Mouse (Mus musculus) myocyte (in vitro differentiated cells): ENCODE measurements around the gene Gimd1. TPM values are rescaled to one million over a fixed set of nuclear protein-coding genes. Genes with fewer than 3 reads are reported as not detected.

Experiments used
- H3K27me3 ChIP-seq: one replicate; pipeline ENCODE4 v1.6.1; 2011; ENCODE audit not compliant: control insufficient read depth, insufficient read depth, insufficient read length
- H3K36me3 ChIP-seq: one replicate; pipeline ENCODE4 v1.6.1; 2011; ENCODE audit not compliant: control insufficient read depth, insufficient read depth
- H3K4me2 ChIP-seq: one replicate; pipeline ENCODE4 v1.6.1; 2011; ENCODE audit warnings: low read depth, control low read depth
- H3K4me3 ChIP-seq: one replicate; pipeline ENCODE4 v1.5.1; 2011; ENCODE audit warnings: mild to moderate bottlenecking, control low read depth, moderate library complexity
- H3K79me2 ChIP-seq: one replicate; pipeline ENCODE4 v1.6.1; 2011; ENCODE audit not compliant: control insufficient read depth, insufficient read depth
- H3ac ChIP-seq: one replicate; pipeline ENCODE4 v1.6.1; 2011; ENCODE audit not compliant: control insufficient read depth, insufficient read length
- CEBPB ChIP-seq: IDR thresholded peaks from 2 replicates; pipeline ENCODE4 v1.6.1; 2011; ENCODE audit warnings: mild to moderate bottlenecking, moderate library complexity; ENCODE audit not compliant: poor library complexity, insufficient read depth, severe bottlenecking
- E2F4 ChIP-seq: IDR thresholded peaks from one replicate; pipeline ENCODE4 v1.6.1; 2011; ENCODE audit warnings: mild to moderate bottlenecking, control low read depth, moderate library complexity; ENCODE audit not compliant: insufficient read depth
- MAX ChIP-seq: IDR thresholded peaks from one replicate; pipeline ENCODE4 v1.6.1; 2011; ENCODE audit warnings: low read depth, mild to moderate bottlenecking, control low read depth
- MYOD1 ChIP-seq, 3 experiments: IDR thresholded peaks; one replicate each; pipeline ENCODE4 v1.6.1; 2011; ENCODE audit warnings: control low read depth in 2 of 3, low read depth in 2 of 3, mild to moderate bottlenecking in 2 of 3, moderate library complexity in 1 of 3; ENCODE audit not compliant: insufficient read length in 2 of 3, control insufficient read depth in 1 of 3
- MYOG ChIP-seq, 3 experiments: IDR thresholded peaks; one replicate each; pipeline ENCODE4 v1.6.1; 2011; ENCODE audit warnings: control low read depth in 2 of 3, low read depth in 2 of 3, mild to moderate bottlenecking in 2 of 3; ENCODE audit not compliant: insufficient read length in 2 of 3, control insufficient read depth in 1 of 3, insufficient read depth in 1 of 3
- POLR2A ChIP-seq: IDR thresholded peaks from one replicate; pipeline ENCODE4 v1.6.1; 2011; ENCODE audit warnings: low read depth, mild to moderate bottlenecking, control low read depth, moderate library complexity; ENCODE audit not compliant: insufficient read length
- POLR2AphosphoS2 ChIP-seq: IDR thresholded peaks from one replicate; pipeline ENCODE4 v1.6.1; 2011; ENCODE audit warnings: low read depth, control low read depth; ENCODE audit not compliant: insufficient read length
- REST ChIP-seq: IDR thresholded peaks from one replicate; pipeline ENCODE4 v1.6.1; 2011; ENCODE audit warnings: mild to moderate bottlenecking, control low read depth, moderate library complexity; ENCODE audit not compliant: insufficient read depth, insufficient read length
- SRF ChIP-seq: IDR thresholded peaks from one replicate; pipeline ENCODE4 v1.6.1; 2011; ENCODE audit warnings: low read depth; ENCODE audit not compliant: control insufficient read depth, insufficient read length
- TCF12 ChIP-seq: IDR thresholded peaks from one replicate; pipeline ENCODE4 v1.6.1; 2011; ENCODE audit warnings: mild to moderate bottlenecking, control low read depth; ENCODE audit not compliant: poor library complexity, insufficient read depth, severe bottlenecking
- TCF3 ChIP-seq: IDR thresholded peaks from one replicate; pipeline ENCODE4 v1.6.1; 2011; ENCODE audit warnings: low read depth, control low read depth; ENCODE audit not compliant: insufficient read length
- USF1 ChIP-seq: IDR thresholded peaks from one replicate; pipeline ENCODE4 v1.6.1; 2011; ENCODE audit warnings: low read depth, mild to moderate bottlenecking, control low read depth, moderate library complexity
- polyA plus RNA-seq: library from polyadenylated mRNA; unstranded; fragments of >200 nt; fragmentation: generic; extraction: Trizol; gene quantifications from one replicate; pipeline ENCODE4 v1.2.1, GENCODE M21; 2012; ENCODE audit warnings: missing spikeins

The Gimd1 gene
- not detected for polyA plus RNA-seq

DNA sequence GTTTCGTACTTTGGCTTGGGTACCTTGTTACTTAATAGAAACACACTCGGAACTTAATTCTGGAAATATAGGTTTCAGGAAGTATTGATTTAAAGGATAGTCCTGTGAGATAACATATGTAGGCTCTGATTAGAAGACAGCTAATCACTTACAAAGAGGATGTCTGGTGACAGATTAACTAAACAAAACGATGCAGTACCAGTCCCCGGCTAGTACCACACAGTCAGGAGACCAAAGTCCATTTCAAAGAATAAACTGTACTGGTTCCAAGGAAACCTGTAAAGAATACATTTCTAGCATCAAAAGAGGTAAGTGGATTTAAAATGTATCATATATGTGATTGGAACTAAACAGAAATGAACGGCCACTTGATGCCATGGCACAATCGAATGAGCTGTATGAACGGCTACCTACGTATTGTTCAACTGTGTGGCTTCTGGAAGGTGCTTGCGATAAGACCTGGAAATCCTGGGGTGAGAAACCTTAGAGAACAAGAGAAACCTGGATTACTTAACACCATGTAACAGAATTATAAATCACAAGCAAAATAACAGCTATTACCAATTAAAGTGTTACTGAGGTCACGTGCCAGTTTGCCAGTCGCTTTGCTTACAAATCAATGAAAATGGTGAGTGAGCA is at the start of gene Gimd1:
Gimd1 (plus strand) TSS at position 220 of the 639 bp plus-strand sequence.
- Histone ChIP-seq H3ac (no peak within 1 kb of the TSS), H3K4me3 (no peak within 1 kb of the TSS), H3K4me2 (no peak within 1 kb of the TSS), H3K27me3 (no peaks in the 10 kb centered on the region), H3K36me3 (no peaks in the 10 kb centered on the region), H3K79me2 (no peaks in the 10 kb centered on the region)
- TF ChIP-seq USF1 (no peak), POLR2A (no peak), MYOD1 (IDR thresholded peaks at IDR 0.05; ENCODE audit: control insufficient read depth in 1 of 3, insufficient read length in 2 of 3, low read depth in 2 of 3) (no peak), MAX (no peak), POLR2AphosphoS2 (no peak), SRF (no peak), E2F4 (no peak)

DNA sequence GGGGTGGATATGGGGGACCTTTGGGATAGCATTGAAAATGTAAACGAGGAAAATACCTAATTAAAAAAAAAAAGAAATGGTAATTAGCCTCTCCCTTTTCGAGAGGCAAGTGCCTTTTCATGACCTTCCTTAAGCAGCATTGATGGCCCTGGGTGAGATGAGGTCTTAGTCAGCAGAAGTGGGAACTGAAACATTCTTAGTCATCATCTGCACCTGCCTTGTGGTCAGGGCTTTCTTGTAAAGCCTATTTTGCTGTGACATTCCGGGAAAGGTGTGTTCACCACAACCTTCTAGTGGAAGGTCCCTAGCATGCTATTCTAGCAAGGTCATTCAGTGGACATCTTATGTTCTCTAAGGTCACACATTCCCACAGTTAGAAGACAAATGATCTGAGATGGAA is 48.4 kb upstream of the Gimd1 start:
- no peak overlapping the region for H3K4me2 ChIP-seq
- no peak for TF ChIP-seq TCF3
- no peak for TF ChIP-seq REST
- no peak for TF ChIP-seq MYOD1 (IDR thresholded peaks at IDR 0.05; ENCODE audit: control insufficient read depth in 1 of 3, insufficient read length in 2 of 3, low read depth in 2 of 3)
- no peak for TF ChIP-seq POLR2A
- TF ChIP-seq E2F4: no peak
- no peak for TF ChIP-seq MAX
- no peak for TF ChIP-seq MYOG (IDR thresholded peaks at IDR 0.05; ENCODE audit: control insufficient read depth in 1 of 3, insufficient read depth in 1 of 3, insufficient read length in 2 of 3, low read depth in 2 of 3)
- no peak for TF ChIP-seq SRF
- no peak for TF ChIP-seq POLR2AphosphoS2
- TF ChIP-seq USF1: no peak
- TF ChIP-seq CEBPB: no peak
- TF ChIP-seq TCF12: no peak
- H3K27me3 ChIP-seq: no peaks in the 10 kb centered on the region
- H3ac ChIP-seq: no peak overlapping the region
- H3K4me3 ChIP-seq: no peak overlapping the region
- no peaks in the 10 kb centered on the region for H3K36me3 ChIP-seq
- no peaks in the 10 kb centered on the region for H3K79me2 ChIP-seq

DNA sequence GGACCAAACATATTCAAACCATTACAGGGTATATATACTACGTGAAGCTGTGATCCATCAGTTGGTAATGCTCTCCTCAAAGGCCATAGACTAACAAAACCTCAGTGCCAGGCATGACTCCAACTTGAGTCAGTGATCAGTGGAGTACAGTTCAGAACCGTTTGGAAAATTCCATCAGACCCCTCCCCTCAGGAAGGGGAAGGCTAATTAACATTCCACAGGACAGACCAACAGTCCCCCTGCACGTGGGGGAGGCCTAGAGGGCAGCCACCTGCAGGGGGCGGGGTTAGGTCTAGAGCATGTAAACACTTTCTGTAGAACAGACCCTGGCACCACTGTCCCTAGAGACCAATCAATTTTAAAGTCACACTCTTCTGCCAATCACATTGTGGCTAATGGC is 47.3 kb upstream of the Gimd1 start:
- H3K4me3 ChIP-seq: no peak overlapping the region
- no peak overlapping the region for H3K4me2 ChIP-seq
- H3ac ChIP-seq: no peak overlapping the region
- no peaks in the 10 kb centered on the region for H3K79me2 ChIP-seq
- TF ChIP-seq TCF12 (no peak), MYOD1 (IDR thresholded peaks at IDR 0.05; ENCODE audit: control insufficient read depth in 1 of 3, insufficient read length in 2 of 3, low read depth in 2 of 3) (no peak), SRF (no peak), POLR2A (no peak), CEBPB (no peak), USF1 (no peak), MYOG (IDR thresholded peaks at IDR 0.05; ENCODE audit: control insufficient read depth in 1 of 3, insufficient read depth in 1 of 3, insufficient read length in 2 of 3, low read depth in 2 of 3) (no peak), MAX (no peak)
- no peaks in the 10 kb centered on the region for H3K27me3 ChIP-seq
- H3K36me3 ChIP-seq: no peaks in the 10 kb centered on the region

DNA sequence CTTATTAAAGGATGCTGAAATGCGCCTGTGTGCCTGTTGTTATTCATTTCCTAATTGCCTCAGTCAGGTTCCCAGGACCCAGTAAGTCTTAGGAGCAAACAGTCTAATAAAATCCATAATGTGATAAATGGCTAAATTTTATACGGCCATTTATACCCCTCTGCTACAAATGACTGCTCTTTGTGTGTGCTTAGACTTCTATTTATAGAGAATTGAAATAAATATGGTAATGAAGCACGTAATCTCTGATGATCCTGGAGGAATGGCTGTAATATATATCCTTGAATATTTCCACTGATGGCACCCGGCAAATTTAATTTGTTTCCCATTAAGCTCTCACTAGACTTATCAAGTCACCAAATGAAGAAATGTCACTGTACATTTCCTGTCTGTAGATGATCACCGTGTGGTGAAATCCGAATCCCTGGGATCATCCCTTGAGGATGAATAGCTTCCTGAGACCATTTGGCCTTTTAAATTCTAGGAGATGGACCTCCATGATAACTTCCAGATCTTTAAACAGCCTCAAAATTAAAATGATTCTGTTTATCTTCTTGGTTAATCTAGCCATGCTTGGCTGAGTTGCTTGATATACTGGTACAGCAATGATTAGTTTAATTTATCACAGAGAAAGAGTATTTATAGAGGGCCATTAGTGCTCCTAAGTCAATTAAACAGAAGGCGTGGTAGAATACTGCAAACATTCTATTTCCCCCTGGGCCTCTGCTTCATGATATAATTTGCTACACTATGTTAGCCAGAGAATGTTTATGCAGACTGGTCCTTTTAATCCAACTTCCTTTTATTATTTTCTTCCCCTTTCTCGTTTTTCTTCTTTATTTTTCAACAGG is 44.3 kb upstream of the Gimd1 start:
- Histone ChIP-seq H3K27me3 (no peaks in the 10 kb centered on the region), H3K4me3 (no peak overlapping the region), H3K79me2 (no peaks in the 10 kb centered on the region), H3ac (no peak overlapping the region), H3K36me3 (no peaks in the 10 kb centered on the region), H3K4me2 (no peak overlapping the region)
- TF ChIP-seq USF1 (no peak), REST (no peak), CEBPB (no peak), POLR2AphosphoS2 (no peak), E2F4 (no peak), MYOG (IDR thresholded peaks at IDR 0.05; ENCODE audit: control insufficient read depth in 1 of 3, insufficient read depth in 1 of 3, insufficient read length in 2 of 3, low read depth in 2 of 3) (no peak), TCF3 (no peak), MYOD1 (IDR thresholded peaks at IDR 0.05; ENCODE audit: control insufficient read depth in 1 of 3, insufficient read length in 2 of 3, low read depth in 2 of 3) (no peak), MAX (no peak), TCF12 (no peak)
